Mouse (Mus musculus) heart, adult 2 months (tissue): ENCODE data around the gene G430095P16Rik. TPM values are rescaled to one million over a fixed set of nuclear protein-coding genes. Genes with fewer than 3 reads are reported as not detected.
A peak's percentile ranks its signal among the peaks of the same experiment; 100 is the strongest.

Experiments used
- DNase-seq, 2 experiments: peaks; one replicate each; pipeline ENCODE4 v3.0.0; 2021
- H3K27ac ChIP-seq: fragments of 200-600 bp; 2 replicates; pipeline ENCODE4 v1.8.1; 2022
- H3K27me3 ChIP-seq: fragments of 200-500 bp; 2 replicates; pipeline ENCODE4 v1.6.1; 2012; ENCODE audit warnings: mild to moderate bottlenecking, low read length, inconsistent platforms, mixed read lengths; ENCODE audit not compliant: control insufficient read depth, insufficient read depth
- H3K36me3 ChIP-seq: fragments of 200-500 bp; 2 replicates; pipeline ENCODE4 v1.6.1; 2012; ENCODE audit warnings: low read length, inconsistent platforms; ENCODE audit not compliant: control insufficient read depth, insufficient read depth
- H3K4me1 ChIP-seq: fragments of 200-500 bp; 2 replicates; pipeline ENCODE4 v1.6.1; 2011; ENCODE audit warnings: low read length; ENCODE audit not compliant: control insufficient read depth, insufficient read depth
- H3K4me3 ChIP-seq: fragments of 200-600 bp; 2 replicates; pipeline ENCODE4 v1.8.1; 2022
- H3K79me2 ChIP-seq: fragments of 200-500 bp; replicated peaks from 2 replicates; pipeline ENCODE4 v1.6.1; 2012; ENCODE audit warnings: mild to moderate bottlenecking, inconsistent platforms, low read length, moderate library complexity, mixed read lengths; ENCODE audit not compliant: control insufficient read depth, insufficient read depth
- H3K9ac ChIP-seq: fragments of 200-500 bp; 2 replicates; pipeline ENCODE4 v1.6.1; 2012; ENCODE audit warnings: low read depth, mild to moderate bottlenecking, control low read depth, inconsistent platforms, low read length, mixed read lengths
- CTCF ChIP-seq: fragments of 200-600 bp; IDR thresholded peaks from 2 replicates; pipeline ENCODE4 v1.8.1; 2022; ENCODE audit warnings: antibody characterized with exemption, mild to moderate bottlenecking, moderate library complexity
- EP300 ChIP-seq: fragments of 200-500 bp; IDR thresholded peaks from 2 replicates; pipeline ENCODE4 v1.6.1; 2011; ENCODE audit warnings: low read depth, low read length, control low read depth; ENCODE audit not compliant: insufficient read depth
- POLR2A ChIP-seq: fragments of 200-500 bp; IDR thresholded peaks from 2 replicates; pipeline ENCODE4 v1.6.1; 2011; ENCODE audit warnings: mild to moderate bottlenecking, low read depth, low read length, control low read depth; ENCODE audit not compliant: insufficient read depth
- WGBS: fragments of 180-500 bp; shearing (Covaris S2); methylation state at CpG from one replicate; pipeline ENCODE4 v1.1.7; 2018; 5-methylcytosine and 5-hydroxymethylcytosine counted together
- intact Hi-C: fragments of 180-260 bp; cut with DNase I; formaldehyde crosslinking; loops from one replicate; pipeline ENCODE4 v1.15.1; 2025
- polyA plus RNA-seq: library from polyadenylated mRNA; depleted of rRNA; stranded (reverse); fragments of >200 nt; gene quantifications from 2 replicates; pipeline ENCODE4 v1.2.3, GENCODE M21; 2012
- total RNA-seq, 2 experiments: library from RNA; stranded (reverse); gene quantifications; 2 replicates each; pipeline ENCODE4 v1.2.3; 2021

The G430095P16Rik gene
- total and polyA plus RNA-seq, 3 experiments, result 0.55 to 0.70 TPM; not detected in 1

GRCm38 (mm10) chr8:84734680-84735079 lies 11.9 kb downstream of the G430095P16Rik start:
- no peaks in the 10 kb centered on the region for H3K27me3 ChIP-seq
- 70% methylated on average over 2 of the region's 2 CpGs for WGBS
- no peaks in the 10 kb centered on the region; the same call in 1 of the 2 replicates for H3K79me2 ChIP-seq
- TF ChIP-seq EP300 (no peak), CTCF (no peak), POLR2A (no peak)
- H3K4me3 ChIP-seq, result no peak overlapping the region
- H3K36me3 ChIP-seq, result peaks cover 10% of the 10 kb centered on the region
- no peak for DNase-seq
- intact Hi-C loops, result no loop called here
- peaks cover 60% of the 10 kb centered on the region for H3K4me1 ChIP-seq
- H3K27ac ChIP-seq, result peak overlapping the region; percentile 89
- no peak overlapping the region for H3K9ac ChIP-seq

GRCm38 (mm10) chr8:84735597-84735996 lies 12.8 kb downstream of the G430095P16Rik start:
- H3K27ac ChIP-seq, result peak overlapping the region; percentile 89
- H3K4me1 ChIP-seq, result peaks cover 56% of the 10 kb centered on the region
- intact Hi-C loops, result no loop called here
- TF ChIP-seq POLR2A, result peak; percentile 39; the same call in 1 of the 2 replicates
- no peak for TF ChIP-seq EP300
- 40% methylated on average over 2 of the region's 2 CpGs for WGBS
- DNase-seq, result peak in 1 of 2 experiments; percentile 68
- peaks cover 10% of the 10 kb centered on the region for H3K36me3 ChIP-seq
- no peaks in the 10 kb centered on the region for H3K27me3 ChIP-seq
- H3K79me2 ChIP-seq, result no peaks in the 10 kb centered on the region; the same call in 1 of the 2 replicates
- no peak overlapping the region for H3K4me3 ChIP-seq
- peak overlapping the region; percentile 43 for H3K9ac ChIP-seq

GRCm38 (mm10) chr8:84736521-84736920 lies 13.7 kb downstream of the G430095P16Rik start:
- no peaks in the 10 kb centered on the region for H3K27me3 ChIP-seq
- no peak overlapping the region for H3K4me3 ChIP-seq
- H3K79me2 ChIP-seq, result no peaks in the 10 kb centered on the region; the same call in 1 of the 2 replicates
- TF ChIP-seq POLR2A, result no peak
- no peak for TF ChIP-seq EP300
- no peak for TF ChIP-seq CTCF
- intact Hi-C loops, result loop anchor here (2.0 kb wide), 1 partner anchor 64 kb away; the partner anchor contains the start of gene Nfix
- WGBS, result 87% methylated on average over 4 of the region's 4 CpGs
- H3K4me1 ChIP-seq, result peaks cover 56% of the 10 kb centered on the region
- H3K27ac ChIP-seq, result peak overlapping the region; percentile 89
- H3K36me3 ChIP-seq, result peaks cover 8% of the 10 kb centered on the region
- DNase-seq, result no peak
- H3K9ac ChIP-seq, result peak overlapping the region; percentile 43; the same call in 1 of the 2 replicates

GRCm38 (mm10) chr8:84737608-84738007 lies 14.8 kb downstream of the G430095P16Rik start:
- no peaks in the 10 kb centered on the region for H3K27me3 ChIP-seq
- H3K36me3 ChIP-seq, result peaks cover 1% of the 10 kb centered on the region
- H3K4me1 ChIP-seq, result peaks cover 49% of the 10 kb centered on the region
- H3K27ac ChIP-seq, result peak overlapping the region; percentile 89
- peak; percentile 86 to 87 for DNase-seq
- H3K9ac ChIP-seq, result peak overlapping the region; percentile 26
- 7% methylated on average over 16 of the region's 16 CpGs for WGBS
- H3K79me2 ChIP-seq, result no peaks in the 10 kb centered on the region; the same call in 1 of the 2 replicates
- intact Hi-C loops, result loop anchor here (1.0 to 2.0 kb wide), 3 partner anchors 28 to 75 kb away; partner anchors contain the start of gene Nfix
- TF ChIP-seq EP300 (peak; percentile 89), CTCF (no peak; the same call in 1 of the 2 replicates)
- H3K4me3 ChIP-seq, result 0 out of 2 replicates have a peak overlapping the region, but pooled peaks have one; percentile 11

GRCm38 (mm10) chr8:84738266-84738665 lies 15.5 kb downstream of the G430095P16Rik start:
- intact Hi-C loops, result no loop called here
- peak overlapping the region; percentile 89 for H3K27ac ChIP-seq
- no peaks in the 10 kb centered on the region for H3K27me3 ChIP-seq
- WGBS, result 50% methylated on average over 10 of the region's 10 CpGs
- no peak for DNase-seq
- H3K4me3 ChIP-seq, result no peak overlapping the region
- H3K9ac ChIP-seq, result peak overlapping the region; percentile 19; the same call in 1 of the 2 replicates
- peaks cover 47% of the 10 kb centered on the region for H3K4me1 ChIP-seq
- H3K79me2 ChIP-seq, result peaks cover under 1% of the 10 kb centered on the region; the same call in 1 of the 2 replicates
- no peaks in the 10 kb centered on the region; the same call in 1 of the 2 replicates for H3K36me3 ChIP-seq
- no peak for TF ChIP-seq CTCF
- no peak for TF ChIP-seq EP300
- TF ChIP-seq POLR2A, result no peak

GRCm38 (mm10) chr8:84738715-84739400 lies 16.1 kb downstream of the G430095P16Rik start:
- WGBS, result 77% methylated on average over 10 of the region's 10 CpGs
- H3K79me2 ChIP-seq, result peaks cover 2% of the 10 kb centered on the region; the same call in 1 of the 2 replicates
- H3K36me3 ChIP-seq, result no peaks in the 10 kb centered on the region; the same call in 1 of the 2 replicates
- peak overlapping the region; percentile 28 for H3K27ac ChIP-seq
- intact Hi-C loops, result no loop called here
- TF ChIP-seq EP300 (no peak), CTCF (no peak)
- H3K4me1 ChIP-seq, result peaks cover 47% of the 10 kb centered on the region
- no peaks in the 10 kb centered on the region for H3K27me3 ChIP-seq
- no peak for DNase-seq
- H3K4me3 ChIP-seq, result no peak overlapping the region
- H3K9ac ChIP-seq, result peak overlapping the region; percentile 19; the same call in 1 of the 2 replicates
